Mouse (Mus musculus) lung, postnatal 0 days (tissue): ENCODE results near the gene Rab43. TPM values are rescaled to one million over a fixed set of nuclear protein-coding genes. Genes with fewer than 3 reads are reported as not detected.
A peak's percentile ranks its signal among the peaks of the same experiment; 100 is the strongest.

Experiments
- ATAC-seq: fragments of 200-750 bp; cut with Nextera tagmentation; 2 replicates; pipeline ENCODE4 v1.8.0; 2017; ENCODE audit warnings: moderate library complexity
- DNase-seq: peaks from one replicate; pipeline ENCODE4 v3.0.0-alpha.2; 2016; ENCODE audit warnings: low spot score
- H3K27ac ChIP-seq: fragments of 300-500 bp; sonication (generic); 2 replicates; pipeline ENCODE4 v1.5.1; 2014; ENCODE audit warnings: antibody characterized with exemption, mild to moderate bottlenecking, low read length, mixed read lengths
- H3K27me3 ChIP-seq: fragments of 300-500 bp; sonication (generic); replicated peaks from 2 replicates; pipeline ENCODE4 v1.6.1; 2014; ENCODE audit warnings: low read length, mixed read lengths; ENCODE audit not compliant: insufficient read depth
- H3K36me3 ChIP-seq: fragments of 300-500 bp; sonication (generic); 2 replicates; pipeline ENCODE4 v1.6.1; 2014; ENCODE audit warnings: low read length, mixed read lengths; ENCODE audit not compliant: insufficient read depth
- H3K4me1 ChIP-seq: fragments of 300-500 bp; sonication (generic); 2 replicates; pipeline ENCODE4 v1.6.1; 2014; ENCODE audit warnings: antibody characterized with exemption, low read depth, low read length, mixed read lengths; ENCODE audit not compliant: insufficient read depth
- H3K4me2 ChIP-seq: fragments of 300-500 bp; sonication (generic); replicated peaks from 2 replicates; pipeline ENCODE4 v1.6.1; 2014; ENCODE audit warnings: low read depth, mild to moderate bottlenecking, low read length, moderate library complexity, mixed read lengths
- H3K4me3 ChIP-seq: fragments of 300-500 bp; sonication (generic); 2 replicates; pipeline ENCODE4 v1.5.1; 2014; ENCODE audit warnings: low read depth, low read length
- H3K9ac ChIP-seq: fragments of 300-500 bp; sonication (generic); replicated peaks from 2 replicates; pipeline ENCODE4 v1.6.1; 2014; ENCODE audit warnings: low read depth, mild to moderate bottlenecking
- H3K9me3 ChIP-seq: fragments of 300-500 bp; sonication (generic); 2 replicates; pipeline ENCODE4 v1.6.1; 2016; ENCODE audit warnings: low read length, mixed read lengths
- CTCF ChIP-seq: IDR thresholded peaks from 2 replicates; pipeline ENCODE4 v1.5.1; 2016; ENCODE audit warnings: antibody characterized with exemption, mild to moderate bottlenecking
- EP300 ChIP-seq: IDR thresholded peaks from 2 replicates; pipeline ENCODE4 v1.6.1; 2016; ENCODE audit warnings: antibody characterized with exemption, mild to moderate bottlenecking, control low read depth
- WGBS: fragments of 180-500 bp; shearing (Covaris S2); extraction: QIAGEN DNeasy Blood & Tissue Kit; methylation state at CpG from one replicate; pipeline ENCODE4 v1.1.7; 2014; 5-methylcytosine and 5-hydroxymethylcytosine counted together
- polyA plus RNA-seq: library from polyadenylated mRNA; unstranded; fragments of >200 nt; fragmentation: Nextera tagmentation; extraction: Ambion mirVana; gene quantifications from 2 replicates; pipeline ENCODE4 v1.2.1, GENCODE M21; 2015

Gene Rab43
- polyA plus RNA-seq, 1 experiment from 2014 or later, result 15.1 TPM

DNA sequence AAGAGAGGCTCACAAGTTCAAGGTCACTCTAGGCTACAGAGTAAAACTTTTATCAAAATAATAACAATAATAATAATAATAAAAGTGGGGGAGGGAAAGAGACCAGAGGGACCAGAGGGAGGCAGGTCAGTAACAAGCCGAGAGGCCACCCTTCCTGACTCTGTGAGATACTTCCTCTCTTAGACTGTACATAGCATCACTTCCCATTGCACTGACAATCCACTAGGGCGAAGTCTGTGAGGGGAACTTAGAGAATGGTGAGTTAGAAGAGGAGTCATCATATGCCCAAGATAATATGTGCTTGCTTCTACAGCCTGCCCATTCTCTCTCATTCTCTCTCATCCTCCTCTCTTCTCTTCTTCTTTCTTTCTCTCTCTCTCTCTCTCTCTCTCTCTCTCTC lies 5.9 kb downstream of the Rab43 start:
- ATAC-seq (peak; percentile 37; the same call in 1 of the 2 replicates), DNase-seq (peak; percentile 47)
- Histone ChIP-seq H3K27ac (no peak overlapping the region), H3K4me1 (peaks cover 6% of the 10 kb centered on the region; the same call in 1 of the 2 replicates), H3K9me3 (no peaks in the 10 kb centered on the region), H3K27me3 (no peaks in the 10 kb centered on the region), H3K36me3 (no peaks in the 10 kb centered on the region), H3K4me2 (no peak overlapping the region), H3K9ac (no peak overlapping the region), H3K4me3 (no peak overlapping the region)
- 46% methylated on average over 2 of the region's 2 CpGs for WGBS
- TF ChIP-seq EP300 (no peak), CTCF (peak; percentile 50)

DNA sequence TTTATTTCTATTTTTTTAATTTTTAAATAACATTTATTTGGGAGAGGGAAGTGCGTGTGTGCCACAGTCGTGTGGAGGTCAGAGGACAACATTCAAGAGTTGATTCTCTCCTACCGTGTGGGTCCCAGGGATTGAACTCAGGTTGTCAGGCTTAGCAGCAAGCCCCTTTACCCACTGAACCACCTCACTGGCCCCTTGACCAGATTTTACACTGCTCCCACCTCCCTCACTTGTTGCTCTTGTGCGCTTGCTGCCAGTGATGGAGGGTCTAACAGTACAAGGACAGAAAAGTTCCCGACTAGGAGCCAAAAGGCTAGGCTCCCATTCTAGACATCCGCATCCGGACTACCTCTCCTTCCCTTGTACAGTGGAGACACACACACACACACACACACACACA lies 6.5 kb downstream of the Rab43 start:
- no peaks in the 10 kb centered on the region for H3K27me3 ChIP-seq

DNA sequence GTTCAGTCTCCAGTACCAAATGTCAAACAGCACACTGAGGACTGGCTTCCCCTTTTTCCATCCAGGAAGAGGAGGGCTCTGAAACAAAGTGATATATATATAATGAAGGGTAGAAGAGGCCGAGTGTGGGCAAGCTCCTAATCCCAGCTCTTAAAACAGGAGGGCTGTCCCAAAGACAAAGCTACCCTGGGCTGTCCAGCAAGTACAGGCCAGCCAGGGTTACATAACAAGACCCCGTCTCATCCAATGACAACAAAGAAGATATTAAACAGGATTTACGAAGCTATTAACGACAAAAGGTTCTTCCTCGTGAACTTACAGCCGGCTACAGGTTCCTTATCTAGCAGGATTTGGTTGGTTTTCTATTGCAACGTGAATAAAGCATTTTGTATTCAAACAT lies 7.1 kb downstream of the Rab43 start:
- DNase-seq (no peak), ATAC-seq (no peak)
- Histone ChIP-seq H3K27me3 (no peaks in the 10 kb centered on the region), H3K4me3 (no peak overlapping the region), H3K9ac (no peak overlapping the region), H3K4me1 (peaks cover 6% of the 10 kb centered on the region; the same call in 1 of the 2 replicates), H3K36me3 (no peaks in the 10 kb centered on the region), H3K9me3 (no peaks in the 10 kb centered on the region), H3K4me2 (no peak overlapping the region), H3K27ac (no peak overlapping the region)
- TF ChIP-seq EP300 (no peak), CTCF (no peak)
- 73% methylated on average over 7 of the region's 7 CpGs for WGBS

More for the DNA sequence above, 6.5 kb downstream of the Rab43 start:
- Histone ChIP-seq H3K9ac (no peak overlapping the region), H3K36me3 (no peaks in the 10 kb centered on the region), H3K9me3 (no peaks in the 10 kb centered on the region), H3K27ac (no peak overlapping the region), H3K4me1 (peaks cover 6% of the 10 kb centered on the region; the same call in 1 of the 2 replicates), H3K4me2 (no peak overlapping the region), H3K4me3 (no peak overlapping the region)
- no peak for ATAC-seq
- 87% methylated on average over 7 of the region's 7 CpGs for WGBS
- DNase-seq, result no peak
- TF ChIP-seq CTCF (no peak), EP300 (no peak)

DNA sequence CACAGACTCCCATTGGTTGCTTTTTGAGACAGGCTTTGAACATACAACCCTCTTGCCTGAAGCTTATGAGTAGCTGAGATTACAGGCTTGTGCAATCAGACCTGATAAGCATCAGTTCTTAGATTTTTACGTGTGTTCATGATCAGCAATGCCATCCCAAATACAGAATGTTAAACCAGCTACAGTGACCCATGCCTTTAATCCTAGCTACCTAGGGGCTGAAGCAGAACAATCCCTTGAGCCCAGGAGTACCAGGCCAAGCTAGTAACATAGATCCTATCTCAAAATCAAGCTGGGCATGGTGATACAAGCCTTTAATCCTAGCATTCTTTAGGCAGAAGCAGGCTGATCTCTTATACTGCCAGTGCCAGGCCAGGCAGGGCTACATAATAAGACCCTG lies 7.9 kb downstream of the Rab43 start:
- WGBS, result 79% methylated on average over 1 of the region's 1 CpGs
- no peaks in the 10 kb centered on the region for H3K9me3 ChIP-seq
- no peak overlapping the region for H3K4me3 ChIP-seq
- DNase-seq (no peak), ATAC-seq (no peak)
- H3K9ac ChIP-seq, result no peak overlapping the region
- H3K4me2 ChIP-seq, result no peak overlapping the region
- H3K4me1 ChIP-seq, result no peaks in the 10 kb centered on the region
- H3K27ac ChIP-seq, result no peak overlapping the region
- H3K36me3 ChIP-seq, result no peaks in the 10 kb centered on the region
- no peaks in the 10 kb centered on the region for H3K27me3 ChIP-seq
- TF ChIP-seq EP300 (no peak), CTCF (no peak)

DNA sequence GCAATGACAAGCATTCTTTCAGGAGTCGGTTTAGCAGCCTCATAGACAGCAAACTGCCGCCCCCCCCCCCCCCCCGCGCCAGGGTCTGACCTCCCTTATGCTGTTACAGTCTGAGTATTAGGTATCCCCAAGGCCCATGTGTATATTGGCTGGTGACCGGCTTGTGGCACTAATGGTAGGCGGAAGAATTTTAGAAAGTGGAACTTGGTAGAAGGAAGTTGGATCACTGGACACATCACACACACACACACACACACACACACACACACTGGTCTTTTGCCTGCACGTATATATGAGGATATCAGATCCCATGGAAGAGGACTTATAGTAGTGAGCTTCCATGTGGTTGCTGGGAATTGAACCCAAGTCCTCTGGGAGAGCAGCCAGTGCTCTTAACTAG lies 9.5 kb downstream of the Rab43 start:
- DNase-seq (no peak), ATAC-seq (no peak)
- no peaks in the 10 kb centered on the region for H3K4me1 ChIP-seq
- WGBS, result 79% methylated on average over 7 of the region's 7 CpGs
- TF ChIP-seq EP300 (no peak), CTCF (no peak)
- H3K27ac ChIP-seq, result no peak overlapping the region
- H3K27me3 ChIP-seq, result no peaks in the 10 kb centered on the region
- H3K36me3 ChIP-seq, result no peaks in the 10 kb centered on the region
- no peak overlapping the region for H3K4me3 ChIP-seq
- no peak overlapping the region for H3K9ac ChIP-seq
- no peak overlapping the region for H3K4me2 ChIP-seq
- no peaks in the 10 kb centered on the region for H3K9me3 ChIP-seq

DNA sequence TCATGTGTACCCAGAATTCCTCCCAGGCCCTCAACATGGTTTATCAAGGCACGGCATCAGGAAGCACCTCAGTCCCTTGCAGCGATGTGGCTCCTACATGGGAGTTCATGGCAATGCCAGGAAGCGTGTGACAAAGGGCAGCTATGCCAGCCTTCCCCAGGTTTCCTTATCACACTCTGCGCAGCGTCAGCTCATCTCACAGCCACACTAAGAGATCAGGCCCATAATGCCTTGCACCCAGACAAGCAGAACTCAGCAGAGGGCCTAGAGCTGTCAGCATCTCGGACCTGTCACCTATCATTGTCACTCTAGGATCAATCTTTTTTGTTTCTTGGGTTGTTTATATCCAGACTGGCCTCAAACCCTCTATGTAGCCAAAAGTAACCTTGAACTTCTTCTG lies 12.4 kb downstream of the Rab43 start:
- H3K4me1 ChIP-seq, result no peaks in the 10 kb centered on the region
- no peak overlapping the region for H3K9ac ChIP-seq
- WGBS, result 78% methylated on average over 6 of the region's 6 CpGs
- no peak overlapping the region for H3K27ac ChIP-seq
- no peak overlapping the region for H3K4me3 ChIP-seq
- DNase-seq (no peak), ATAC-seq (no peak)
- H3K36me3 ChIP-seq, result no peaks in the 10 kb centered on the region
- no peaks in the 10 kb centered on the region for H3K9me3 ChIP-seq
- H3K4me2 ChIP-seq, result no peak overlapping the region
- H3K27me3 ChIP-seq, result no peaks in the 10 kb centered on the region
- no peak for TF ChIP-seq EP300

DNA sequence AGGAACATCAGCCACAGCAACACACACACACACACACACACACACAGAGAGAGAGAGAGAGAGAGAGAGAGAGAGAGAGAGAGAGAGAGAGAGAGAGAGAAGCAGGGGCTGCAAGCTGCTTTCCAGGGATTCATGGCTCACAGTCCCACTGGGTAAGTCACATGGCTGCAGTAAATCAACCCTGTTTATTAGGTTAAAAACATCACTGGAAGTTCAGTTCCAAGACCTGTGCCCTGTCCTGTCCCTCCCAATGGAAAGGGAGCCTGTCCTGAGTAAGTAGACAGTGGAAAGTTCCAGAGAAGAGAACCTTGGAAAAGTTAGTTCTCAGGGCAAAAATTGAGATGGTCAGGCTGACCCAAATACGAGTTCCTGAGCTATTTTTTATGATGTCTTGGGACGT lies 14.6 kb downstream of the Rab43 start:
- H3K27ac ChIP-seq, result no peak overlapping the region
- H3K36me3 ChIP-seq, result 0 out of 2 replicates have a peak, but pooled peaks cover 4% of the 10 kb centered on the region
- no peak overlapping the region for H3K4me3 ChIP-seq
- 29% methylated on average over 2 of the region's 2 CpGs for WGBS
- no peaks in the 10 kb centered on the region for H3K4me1 ChIP-seq
- no peak overlapping the region for H3K4me2 ChIP-seq
- DNase-seq (no peak), ATAC-seq (no peak)
- TF ChIP-seq CTCF (no peak), EP300 (no peak)
- H3K27me3 ChIP-seq, result no peaks in the 10 kb centered on the region
- no peaks in the 10 kb centered on the region for H3K9me3 ChIP-seq
- no peak overlapping the region for H3K9ac ChIP-seq
